Comparison of ENCODE assay signal across 13 mouse cellular contexts in genomic region chr4:88956605-88957004, GRCm38 (mm10).
"Had no signal": no experiment of that assay in that cellular context is flagged by ENCODE, and none has a peak within 500 bp of the region (broad histone marks: within the 10 kb centered on the region; RNA-seq: fewer than 3 reads in every experiment).

No protein-coding gene starts in this region.

- H3K27ac ChIP-seq: limb, embryonic 12.5 days; liver, embryonic 13.5 days; lung, embryonic 15.5 days; midbrain, embryonic 13.5 days; neural tube, embryonic 15.5 days had no signal

- H3K9me3 ChIP-seq: limb, embryonic 12.5 days; liver, embryonic 13.5 days; lung, embryonic 15.5 days; midbrain, embryonic 13.5 days; neural tube, embryonic 15.5 days had no signal

- DNase-seq: kidney, adult 8-10 months; kidney, postnatal 25 days; liver; liver, embryonic 13.5 days; liver, postnatal 0 days; right cerebral cortex, adult 18-20 months; right cerebral cortex, postnatal 25 days; thymus, adult 18-20 months; thymus, postnatal 25 days had no signal

- H3K4me3 ChIP-seq: limb, embryonic 12.5 days; liver, embryonic 13.5 days; lung, embryonic 15.5 days; midbrain, embryonic 13.5 days; neural tube, embryonic 15.5 days had no signal

- H3K36me3 ChIP-seq: limb, embryonic 12.5 days; liver, embryonic 13.5 days; lung, embryonic 15.5 days; midbrain, embryonic 13.5 days; neural tube, embryonic 15.5 days had no signal

- H3K27me3 ChIP-seq: liver, embryonic 13.5 days; lung, embryonic 15.5 days; midbrain, embryonic 13.5 days; neural tube, embryonic 15.5 days had no signal

- H3K4me2 ChIP-seq: limb, embryonic 12.5 days; liver, embryonic 13.5 days; midbrain, embryonic 13.5 days; neural tube, embryonic 15.5 days had no signal

- ATAC-seq: liver, postnatal 0 days; midbrain, embryonic 13.5 days had no signal

- H3K4me1 ChIP-seq: liver, embryonic 13.5 days; lung, embryonic 15.5 days; midbrain, embryonic 13.5 days; neural tube, embryonic 15.5 days had no signal

- H3K9ac ChIP-seq: limb, embryonic 12.5 days; liver, embryonic 13.5 days; liver, postnatal 0 days; lung, embryonic 15.5 days; midbrain, embryonic 13.5 days; neural tube, embryonic 15.5 days had no signal
